Mouse (Mus musculus): Measurements from ENCODE around the gene P3h3. TPM values are rescaled to one million over a fixed set of nuclear protein-coding genes. Genes with fewer than 3 reads are reported as not detected.
A peak's percentile ranks its signal among the peaks of the same experiment; 100 is the strongest.
"Not testable (repeated sequence)": the region's sequence is repeated elsewhere in the genome, so short reads cannot be mapped to it uniquely, and the experiment has no call there.

The P3h3 gene
- total RNA-seq, 2 experiments from 2014 or later, result 0.09 TPM; not detected in 1

- ATAC-seq (ENCODE audit: poor library complexity, severe bottlenecking), result no peak
Observed at GRCm38 (mm10) chr6:124834512-124835081, 23.0 kb downstream of the P3h3 start.

GRCm38 (mm10) chr6:124831649-124832048 lies 25.9 kb downstream of the P3h3 start:
- no peak for ATAC-seq (ENCODE audit: poor library complexity, severe bottlenecking)

- not testable (repeated sequence) for ATAC-seq (ENCODE audit: poor library complexity, severe bottlenecking)
Observed at GRCm38 (mm10) chr6:124831199-124831598, 26.4 kb downstream of the P3h3 start.

GRCm38 (mm10) chr6:124829799-124830700 lies 27.5 kb downstream of the P3h3 start:
- peak; percentile 65 for ATAC-seq (ENCODE audit: poor library complexity, severe bottlenecking)

- peak; percentile 74 for ATAC-seq (ENCODE audit: poor library complexity, severe bottlenecking)
Observed at GRCm38 (mm10) chr6:124828868-124829798, 28.4 kb downstream of the P3h3 start, which contains the start of the genes Usp5 and Cdca3. Gene Usp5, minus strand, starts transcription at chr6:124829484. Gene Cdca3, plus strand, starts transcription at chr6:124829547.

GRCm38 (mm10) chr6:124828101-124828592 lies 29.4 kb downstream of the P3h3 start:
- ATAC-seq (ENCODE audit: poor library complexity, severe bottlenecking), result peak; percentile 8

GRCm38 (mm10) chr6:124822049-124822448 lies 35.5 kb downstream of the P3h3 start:
- ATAC-seq (ENCODE audit: poor library complexity, severe bottlenecking), result no peak

GRCm38 (mm10) chr6:124820891-124821290 lies 36.7 kb downstream of the P3h3 start:
- no peak for ATAC-seq (ENCODE audit: poor library complexity, severe bottlenecking)

GRCm38 (mm10) chr6:124817971-124818370 lies 39.6 kb downstream of the P3h3 start:
- peak; percentile 77 for ATAC-seq (ENCODE audit: poor library complexity, severe bottlenecking)

- no peak for ATAC-seq (ENCODE audit: poor library complexity, severe bottlenecking)
Observed at GRCm38 (mm10) chr6:124817563-124817962, 40.0 kb downstream of the P3h3 start.

- ATAC-seq (ENCODE audit: poor library complexity, severe bottlenecking), result no peak
Observed at GRCm38 (mm10) chr6:124817125-124817524, 40.4 kb downstream of the P3h3 start.

GRCm38 (mm10) chr6:124816611-124817010 lies 40.9 kb downstream of the P3h3 start:
- ATAC-seq (ENCODE audit: poor library complexity, severe bottlenecking), result no peak

- ATAC-seq (ENCODE audit: poor library complexity, severe bottlenecking), result no peak
Observed at GRCm38 (mm10) chr6:124814858-124815774, 42.4 kb downstream of the P3h3 start.

GRCm38 (mm10) chr6:124814448-124814847 lies 43.1 kb downstream of the P3h3 start:
- peak; percentile 0; the same call in 1 of the 2 replicates for ATAC-seq (ENCODE audit: poor library complexity, severe bottlenecking)

GRCm38 (mm10) chr6:124813933-124814332 lies 43.6 kb downstream of the P3h3 start, which contains the start of gene Tpi1:
Gene Tpi1, minus strand, starts transcription at chr6:124814296.
- ATAC-seq (ENCODE audit: poor library complexity, severe bottlenecking), result peak; percentile 74

GRCm38 (mm10) chr6:124813496-124813895 lies 44.1 kb downstream of the P3h3 start:
- ATAC-seq (ENCODE audit: poor library complexity, severe bottlenecking), result peak; percentile 34

GRCm38 (mm10) chr6:124812848-124813247 lies 44.7 kb downstream of the P3h3 start:
- no peak for ATAC-seq (ENCODE audit: poor library complexity, severe bottlenecking)

- no peak for ATAC-seq (ENCODE audit: poor library complexity, severe bottlenecking)
Observed at GRCm38 (mm10) chr6:124811701-124812560, 45.6 kb downstream of the P3h3 start.

- no peak for ATAC-seq (ENCODE audit: poor library complexity, severe bottlenecking)
Observed at GRCm38 (mm10) chr6:124811403-124811665, 46.2 kb downstream of the P3h3 start.
